Mouse (Mus musculus) intestine, embryonic 14.5 days (tissue): ENCODE data around the gene Nfatc2ip. TPM values are rescaled to one million over a fixed set of nuclear protein-coding genes. Genes with fewer than 3 reads are reported as not detected.

ENCODE experiments used
- ATAC-seq: fragments of 200-750 bp; cut with Nextera tagmentation; replicated peaks from 2 replicates; pipeline ENCODE4 v1.8.0; 2017; ENCODE audit warnings: low read depth, moderate number of reproducible peaks, moderate TSS enrichment, moderate library complexity; ENCODE audit not compliant: low FRiP score, low TSS enrichment
- DNase-seq: peaks from one replicate; pipeline ENCODE4 v3.0.0-alpha.2; 2018; ENCODE audit warnings: low spot score
- H3K27ac ChIP-seq: fragments of 300-500 bp; sonication (generic); 2 replicates; pipeline ENCODE4 v1.5.1; 2014; ENCODE audit warnings: low read depth, mild to moderate bottlenecking, control low read depth
- H3K27me3 ChIP-seq: fragments of 300-500 bp; sonication (generic); replicated peaks from 2 replicates; pipeline ENCODE4 v1.6.1; 2014; ENCODE audit warnings: low read length, control low read depth; ENCODE audit not compliant: control insufficient read depth, insufficient read depth
- H3K36me3 ChIP-seq: fragments of 300-500 bp; sonication (generic); 2 replicates; pipeline ENCODE4 v1.6.1; 2014; ENCODE audit warnings: low read length, control low read depth; ENCODE audit not compliant: control insufficient read depth, insufficient read depth
- H3K4me1 ChIP-seq: fragments of 300-500 bp; sonication (generic); replicated peaks from 2 replicates; pipeline ENCODE4 v1.6.1; 2014; ENCODE audit warnings: low read length, control low read depth, mixed read lengths; ENCODE audit not compliant: control insufficient read depth, insufficient read depth
- H3K4me2 ChIP-seq: fragments of 300-500 bp; sonication (generic); 2 replicates; pipeline ENCODE4 v1.6.1; 2014; ENCODE audit warnings: low read length
- H3K4me3 ChIP-seq: fragments of 300-500 bp; sonication (generic); 2 replicates; pipeline ENCODE4 v1.5.1; 2014; ENCODE audit warnings: low read depth, low read length, control low read depth, mixed read lengths
- H3K9ac ChIP-seq: fragments of 300-500 bp; sonication (generic); 2 replicates; pipeline ENCODE4 v1.6.1; 2014; ENCODE audit warnings: mild to moderate bottlenecking, low read length
- H3K9me3 ChIP-seq: fragments of 300-500 bp; sonication (generic); 2 replicates; pipeline ENCODE4 v1.6.1; 2016; ENCODE audit warnings: low read length, control low read depth; ENCODE audit not compliant: control insufficient read depth
- WGBS: fragments of 180-500 bp; shearing (Covaris S2); extraction: QIAGEN DNeasy Blood & Tissue Kit; methylation state at CpG from one replicate; pipeline ENCODE4 v1.1.7; 2014; 5-methylcytosine and 5-hydroxymethylcytosine counted together
- polyA plus RNA-seq: library from polyadenylated mRNA; unstranded; fragments of >200 nt; fragmentation: Nextera tagmentation; extraction: Ambion mirVana; gene quantifications from 2 replicates; pipeline ENCODE4 v1.2.1, GENCODE M21; 2014

Gene Nfatc2ip
- polyA plus RNA-seq, 1 experiment from 2014 or later: 2.3 TPM

GRCm38 (mm10) chr7:126348293-126348692 is 48.2 kb downstream of the Nfatc2ip start:
- Histone ChIP-seq H3K36me3 (no peaks in the 10 kb centered on the region), H3K4me3 (no peak overlapping the region), H3K27ac (no peak overlapping the region), H3K4me1 (no peaks in the 10 kb centered on the region), H3K27me3 (no peaks in the 10 kb centered on the region), H3K4me2 (no peak overlapping the region), H3K9me3 (no peaks in the 10 kb centered on the region), H3K9ac (no peak overlapping the region)
- 62% methylated on average over 8 of the region's 8 CpGs for WGBS
- DNase-seq: no peak
- ATAC-seq: no peak

GRCm38 (mm10) chr7:126347098-126347497 is 49.4 kb downstream of the Nfatc2ip start:
- no peak overlapping the region for H3K4me2 ChIP-seq
- WGBS: 49% methylated on average over 1 of the region's 1 CpGs
- no peak overlapping the region for H3K4me3 ChIP-seq
- no peaks in the 10 kb centered on the region for H3K27me3 ChIP-seq
- no peak overlapping the region for H3K27ac ChIP-seq
- DNase-seq (no peak), ATAC-seq (no peak)
- no peak overlapping the region for H3K9ac ChIP-seq
- H3K36me3 ChIP-seq: no peaks in the 10 kb centered on the region
- no peaks in the 10 kb centered on the region for H3K9me3 ChIP-seq
- no peaks in the 10 kb centered on the region for H3K4me1 ChIP-seq

GRCm38 (mm10) chr7:126345969-126346368 is 50.6 kb downstream of the Nfatc2ip start:
- H3K4me2 ChIP-seq: no peak overlapping the region
- H3K4me3 ChIP-seq: no peak overlapping the region
- H3K4me1 ChIP-seq: no peaks in the 10 kb centered on the region
- H3K9ac ChIP-seq: no peak overlapping the region
- WGBS: 47% methylated on average over 3 of the region's 3 CpGs
- H3K36me3 ChIP-seq: no peaks in the 10 kb centered on the region
- DNase-seq (no peak), ATAC-seq (no peak)
- H3K27me3 ChIP-seq: no peaks in the 10 kb centered on the region
- H3K9me3 ChIP-seq: no peaks in the 10 kb centered on the region
- H3K27ac ChIP-seq: no peak overlapping the region

- Histone ChIP-seq H3K9ac (no peak overlapping the region), H3K4me2 (no peak overlapping the region), H3K27ac (no peak overlapping the region), H3K4me1 (no peaks in the 10 kb centered on the region), H3K27me3 (no peaks in the 10 kb centered on the region), H3K9me3 (no peaks in the 10 kb centered on the region), H3K36me3 (no peaks in the 10 kb centered on the region), H3K4me3 (no peak overlapping the region)
- WGBS: 63% methylated on average over 3 of the region's 3 CpGs
- DNase-seq (no peak), ATAC-seq (no peak)
Observed at GRCm38 (mm10) chr7:126345557-126345956, 51.0 kb downstream of the Nfatc2ip start.

GRCm38 (mm10) chr7:126340896-126341295 is 55.6 kb downstream of the Nfatc2ip start:
- Histone ChIP-seq H3K27me3 (no peaks in the 10 kb centered on the region), H3K36me3 (no peaks in the 10 kb centered on the region), H3K27ac (0 out of 2 replicates have a peak overlapping the region, but pooled peaks have one; percentile 18), H3K4me1 (no peaks in the 10 kb centered on the region), H3K9me3 (no peaks in the 10 kb centered on the region), H3K9ac (no peak overlapping the region), H3K4me2 (no peak overlapping the region), H3K4me3 (no peak overlapping the region)
- DNase-seq: no peak
- WGBS: 39% methylated on average over 6 of the region's 6 CpGs
- no peak for ATAC-seq

- no peak overlapping the region for H3K9ac ChIP-seq
- DNase-seq (no peak), ATAC-seq (peak; percentile 71; the same call in 1 of the 2 replicates)
- no peaks in the 10 kb centered on the region for H3K9me3 ChIP-seq
- 68% methylated on average over 6 of the region's 6 CpGs for WGBS
- H3K4me2 ChIP-seq: no peak overlapping the region
- no peaks in the 10 kb centered on the region for H3K4me1 ChIP-seq
- H3K27ac ChIP-seq: 0 out of 2 replicates have a peak overlapping the region, but pooled peaks have one; percentile 18
- no peaks in the 10 kb centered on the region for H3K36me3 ChIP-seq
- no peaks in the 10 kb centered on the region for H3K27me3 ChIP-seq
- no peak overlapping the region for H3K4me3 ChIP-seq
Observed at GRCm38 (mm10) chr7:126340206-126340618, 56.3 kb downstream of the Nfatc2ip start.

GRCm38 (mm10) chr7:126339521-126339971 is 57.0 kb downstream of the Nfatc2ip start:
- Histone ChIP-seq H3K27me3 (no peaks in the 10 kb centered on the region), H3K36me3 (no peaks in the 10 kb centered on the region), H3K4me1 (no peaks in the 10 kb centered on the region), H3K4me2 (no peak overlapping the region), H3K27ac (no peak overlapping the region), H3K9me3 (no peaks in the 10 kb centered on the region), H3K4me3 (no peak overlapping the region), H3K9ac (no peak overlapping the region)
- no peak for DNase-seq
- no peak for ATAC-seq
- WGBS: 77% methylated on average over 8 of the region's 8 CpGs

- 85% methylated on average over 8 of the region's 8 CpGs for WGBS
Observed at GRCm38 (mm10) chr7:126338906-126339305, 57.6 kb downstream of the Nfatc2ip start.

GRCm38 (mm10) chr7:126335556-126335955 is 61.0 kb downstream of the Nfatc2ip start:
- Histone ChIP-seq H3K4me2 (no peak overlapping the region), H3K4me3 (no peak overlapping the region), H3K36me3 (no peaks in the 10 kb centered on the region), H3K27me3 (no peaks in the 10 kb centered on the region), H3K9me3 (no peaks in the 10 kb centered on the region), H3K4me1 (no peaks in the 10 kb centered on the region), H3K9ac (no peak overlapping the region), H3K27ac (no peak overlapping the region)
- 91% methylated on average over 1 of the region's 1 CpGs for WGBS
- ATAC-seq (no peak), DNase-seq (no peak)

More at GRCm38 (mm10) chr7:126338906-126339305, 57.6 kb downstream of the Nfatc2ip start:
- Histone ChIP-seq H3K9me3 (no peaks in the 10 kb centered on the region), H3K27me3 (no peaks in the 10 kb centered on the region), H3K36me3 (no peaks in the 10 kb centered on the region), H3K4me3 (no peak overlapping the region), H3K9ac (no peak overlapping the region), H3K4me2 (no peak overlapping the region), H3K4me1 (no peaks in the 10 kb centered on the region), H3K27ac (no peak overlapping the region)
- DNase-seq: no peak
- ATAC-seq: no peak
